Mouse (Mus musculus): ENCODE data around the gene Ifna7.

Ifna7 gene

DNA sequence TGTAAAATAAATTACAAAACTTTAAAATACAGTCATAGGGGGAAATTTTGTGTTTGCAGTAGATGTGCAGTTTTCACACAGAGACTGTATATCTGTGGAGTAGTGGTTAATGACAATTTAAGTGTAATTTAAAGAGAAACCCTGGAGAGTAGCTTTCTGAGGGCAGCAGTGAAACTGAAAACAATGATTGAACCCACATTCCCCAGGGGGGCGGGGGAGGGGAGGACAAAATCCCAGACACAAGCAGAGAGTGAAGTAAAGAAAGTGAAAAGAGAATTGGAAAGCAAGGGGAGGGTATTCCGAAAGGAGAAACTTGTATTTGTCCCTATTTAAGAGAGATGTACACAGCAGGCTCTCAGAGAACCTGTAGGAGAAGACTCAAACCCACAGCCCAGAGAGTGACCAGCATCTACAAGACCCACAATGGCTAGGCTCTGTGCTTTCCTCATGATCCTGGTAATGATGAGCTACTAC, 25.4 kb downstream of the Ifna7 start, which contains the start of gene Ifna4:
Gene Ifna4 (plus strand): TSS at position 424 of the 474 bp plus-strand sequence.
- no peak for DNase-seq

DNA sequence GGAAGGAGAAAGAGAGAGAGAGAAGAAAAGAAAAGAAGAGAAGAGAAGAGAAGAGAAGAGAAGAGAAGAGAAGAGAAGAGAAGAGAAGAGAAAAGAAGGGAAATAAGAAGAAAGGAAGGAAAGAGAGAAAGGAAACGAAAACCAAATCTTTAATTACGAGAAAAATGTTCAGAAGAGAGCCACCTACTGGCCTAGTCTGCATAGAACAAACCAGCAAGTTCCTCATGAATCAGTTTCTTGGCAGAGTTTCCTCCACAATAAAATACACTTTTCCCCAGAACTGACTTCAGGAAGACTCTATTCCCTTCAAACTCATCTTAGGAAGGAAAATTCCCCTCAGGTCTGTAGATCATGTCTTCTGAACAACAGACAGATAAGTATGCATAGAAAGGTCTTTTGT, 29.3 kb downstream of the Ifna7 start:
- no peak for DNase-seq

- no peak for DNase-seq
Observed at GRCm38 (mm10) chr4:88849698-88850097, 33.7 kb downstream of the Ifna7 start, which contains the start of gene Ifna1. Gene Ifna1 (plus strand): TSS chr4:88850087.

DNA sequence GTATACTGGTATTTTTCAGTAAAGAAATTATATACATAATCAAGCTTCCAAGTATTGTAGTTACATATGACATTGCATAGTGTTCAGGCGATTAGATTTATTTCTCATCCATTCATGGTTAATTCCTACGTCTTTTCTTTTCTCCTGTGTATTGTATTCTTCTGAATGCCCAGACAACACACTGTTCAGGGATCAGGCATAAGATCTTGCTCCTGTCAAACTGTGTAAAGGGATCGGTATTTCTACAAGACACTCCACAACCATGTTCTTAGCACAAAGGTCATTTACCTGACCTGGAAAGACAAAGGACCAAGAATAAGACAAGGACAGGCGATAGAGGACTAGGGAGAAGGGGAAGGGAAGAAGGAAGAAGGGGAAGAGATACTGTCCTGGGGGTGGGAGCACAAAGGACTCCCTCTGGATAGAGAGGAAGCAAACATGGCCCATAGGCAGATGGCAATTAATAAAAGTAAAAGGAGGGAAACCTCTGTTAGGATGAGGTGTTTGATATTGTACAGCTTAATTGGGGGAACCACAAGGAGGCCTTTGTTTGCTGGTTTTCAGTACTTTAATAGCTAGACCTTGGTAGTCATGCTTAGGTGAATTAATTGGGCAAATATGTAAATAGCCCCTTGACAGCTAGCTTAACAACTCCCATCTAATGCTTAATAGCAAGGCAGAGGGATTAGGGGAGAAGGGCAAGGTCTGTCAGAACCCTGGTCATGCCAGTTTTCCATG, 35.2 kb downstream of the Ifna7 start:
- no peak for DNase-seq

- DNase-seq: no peak
Observed at GRCm38 (mm10) chr4:88859214-88859613, 43.2 kb downstream of the Ifna7 start.

GRCm38 (mm10) chr4:88863309-88863708, 47.3 kb downstream of the Ifna7 start:
- DNase-seq: no peak

DNA sequence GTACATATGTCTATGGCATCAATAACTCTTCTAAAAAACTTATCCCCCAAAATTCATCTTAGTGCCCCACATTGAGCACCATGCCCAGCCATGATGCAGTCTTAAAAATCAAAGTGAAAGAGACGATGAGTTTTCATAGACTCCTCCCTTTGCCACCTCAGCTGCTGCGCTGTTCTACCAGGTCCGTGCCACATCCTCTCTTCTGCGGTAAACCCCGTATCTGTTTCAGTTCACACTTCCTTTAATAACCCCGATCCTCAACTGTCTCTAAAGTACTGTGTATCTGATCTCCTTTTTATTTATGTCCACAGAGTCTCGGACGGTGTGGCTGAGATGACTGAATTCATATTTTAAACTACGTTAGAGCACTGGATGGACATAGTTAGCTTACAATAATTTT, 48.6 kb downstream of the Ifna7 start:
- DNase-seq: no peak

DNA sequence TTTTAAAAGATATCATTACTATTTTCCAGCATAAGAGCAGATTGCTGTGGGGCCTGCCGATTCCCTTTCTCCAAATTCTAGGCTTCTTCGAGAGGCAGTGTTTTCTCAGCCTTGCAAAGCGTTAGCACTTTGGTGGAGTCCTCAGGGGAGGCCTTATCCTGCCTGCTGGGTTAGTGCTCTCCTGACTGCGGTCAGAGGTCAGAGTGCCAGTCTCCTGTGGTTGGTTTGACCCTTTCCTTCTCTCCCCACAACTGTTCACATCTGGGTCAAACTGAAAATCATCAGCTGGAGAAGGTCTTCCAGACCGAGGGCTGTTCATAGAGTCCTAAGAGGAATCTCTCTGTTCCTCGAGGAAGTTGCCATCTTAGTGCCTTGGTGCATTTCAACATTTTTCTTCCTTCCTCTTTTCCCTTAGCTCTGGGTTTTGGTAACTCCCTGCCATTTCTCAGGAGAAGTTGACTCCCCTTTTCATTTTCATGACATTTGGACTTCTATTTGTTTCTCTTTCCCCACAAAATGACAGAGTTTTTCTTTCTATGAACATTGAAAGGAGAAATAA, 49.1 kb downstream of the Ifna7 start:
- DNase-seq: no peak
